Mouse (Mus musculus): ENCODE measurements around the gene Tmem59l. TPM values are rescaled to one million over a fixed set of nuclear protein-coding genes. Genes with fewer than 3 reads are reported as not detected.

Gene Tmem59l
- polyA plus RNA-seq, 1 experiment from 2014 or later = 151 TPM

GRCm38 (mm10) chr8:70468733-70469132 lies 18.4 kb downstream of the Tmem59l start:
- Histone ChIP-seq H3K9me3 (replicated peaks; ENCODE audit: control insufficient read depth, low read length, poor library complexity, severe bottlenecking) (no peaks in the 10 kb centered on the region), H3K36me3 (ENCODE audit: control insufficient read depth, insufficient read depth, low read length) (no peaks in the 10 kb centered on the region), H3K4me3 (ENCODE audit: low read depth, low read length) (no peak overlapping the region), H3K9ac (ENCODE audit: low read depth, low read length) (no peak overlapping the region), H3K4me1 (ENCODE audit: control insufficient read depth, insufficient read depth, low read length) (no peaks in the 10 kb centered on the region), H3K4me2 (ENCODE audit: low read length) (no peak overlapping the region), H3K27ac (ENCODE audit: low read length) (no peak overlapping the region), H3K27me3 (ENCODE audit: control insufficient read depth, insufficient read depth, low read depth, low read length) (no peaks in the 10 kb centered on the region)
- 94% methylated on average over 4 of the region's 4 CpGs for WGBS
- no peak for ATAC-seq

- ATAC-seq = no peak
- H3K27me3 ChIP-seq (ENCODE audit: control insufficient read depth, insufficient read depth, low read depth, low read length) = no peaks in the 10 kb centered on the region
- WGBS = 60% methylated on average over 1 of the region's 1 CpGs
- no peaks in the 10 kb centered on the region for H3K4me1 ChIP-seq (ENCODE audit: control insufficient read depth, insufficient read depth, low read length)
- no peaks in the 10 kb centered on the region for H3K9me3 ChIP-seq (replicated peaks; ENCODE audit: control insufficient read depth, low read length, poor library complexity, severe bottlenecking)
- H3K4me3 ChIP-seq (ENCODE audit: low read depth, low read length) = no peak overlapping the region
- no peak overlapping the region for H3K27ac ChIP-seq (ENCODE audit: low read length)
- no peaks in the 10 kb centered on the region for H3K36me3 ChIP-seq (ENCODE audit: control insufficient read depth, insufficient read depth, low read length)
- H3K9ac ChIP-seq (ENCODE audit: low read depth, low read length) = no peak overlapping the region
- no peak overlapping the region for H3K4me2 ChIP-seq (ENCODE audit: low read length)
These were observed 19.3 kb downstream of the Tmem59l start for GRCm38 (mm10) chr8:70467907-70468306.

- Histone ChIP-seq H3K4me2 (ENCODE audit: low read length) (no peak overlapping the region), H3K36me3 (ENCODE audit: control insufficient read depth, insufficient read depth, low read length) (no peaks in the 10 kb centered on the region), H3K4me3 (ENCODE audit: low read depth, low read length) (no peak overlapping the region), H3K9ac (ENCODE audit: low read depth, low read length) (no peak overlapping the region), H3K9me3 (replicated peaks; ENCODE audit: control insufficient read depth, low read length, poor library complexity, severe bottlenecking) (no peaks in the 10 kb centered on the region), H3K27ac (ENCODE audit: low read length) (no peak overlapping the region), H3K4me1 (ENCODE audit: control insufficient read depth, insufficient read depth, low read length) (no peaks in the 10 kb centered on the region), H3K27me3 (ENCODE audit: control insufficient read depth, insufficient read depth, low read depth, low read length) (no peaks in the 10 kb centered on the region)
- no peak for ATAC-seq
- 87% methylated on average over 5 of the region's 5 CpGs for WGBS
These were observed 19.9 kb downstream of the Tmem59l start for GRCm38 (mm10) chr8:70467229-70467725.

GRCm38 (mm10) chr8:70466771-70467170 lies 20.4 kb downstream of the Tmem59l start:
- Histone ChIP-seq H3K4me2 (ENCODE audit: low read length) (no peak overlapping the region), H3K36me3 (ENCODE audit: control insufficient read depth, insufficient read depth, low read length) (no peaks in the 10 kb centered on the region), H3K27me3 (ENCODE audit: control insufficient read depth, insufficient read depth, low read depth, low read length) (no peaks in the 10 kb centered on the region), H3K9me3 (replicated peaks; ENCODE audit: control insufficient read depth, low read length, poor library complexity, severe bottlenecking) (no peaks in the 10 kb centered on the region), H3K27ac (ENCODE audit: low read length) (no peak overlapping the region), H3K9ac (ENCODE audit: low read depth, low read length) (no peak overlapping the region), H3K4me3 (ENCODE audit: low read depth, low read length) (no peak overlapping the region), H3K4me1 (ENCODE audit: control insufficient read depth, insufficient read depth, low read length) (no peaks in the 10 kb centered on the region)
- ATAC-seq = no peak
- WGBS = 74% methylated on average over 11 of the region's 11 CpGs

GRCm38 (mm10) chr8:70466305-70466704 lies 20.9 kb downstream of the Tmem59l start:
- Histone ChIP-seq H3K4me3 (ENCODE audit: low read depth, low read length) (no peak overlapping the region), H3K9me3 (replicated peaks; ENCODE audit: control insufficient read depth, low read length, poor library complexity, severe bottlenecking) (no peaks in the 10 kb centered on the region), H3K4me1 (ENCODE audit: control insufficient read depth, insufficient read depth, low read length) (no peaks in the 10 kb centered on the region), H3K27ac (ENCODE audit: low read length) (no peak overlapping the region), H3K27me3 (ENCODE audit: control insufficient read depth, insufficient read depth, low read depth, low read length) (no peaks in the 10 kb centered on the region), H3K36me3 (ENCODE audit: control insufficient read depth, insufficient read depth, low read length) (no peaks in the 10 kb centered on the region), H3K9ac (ENCODE audit: low read depth, low read length) (no peak overlapping the region), H3K4me2 (ENCODE audit: low read length) (no peak overlapping the region)
- WGBS = 85% methylated on average over 4 of the region's 4 CpGs
- no peak for ATAC-seq

- Histone ChIP-seq H3K27ac (ENCODE audit: low read length) (no peak overlapping the region), H3K4me1 (ENCODE audit: control insufficient read depth, insufficient read depth, low read length) (no peaks in the 10 kb centered on the region), H3K9me3 (replicated peaks; ENCODE audit: control insufficient read depth, low read length, poor library complexity, severe bottlenecking) (no peaks in the 10 kb centered on the region), H3K27me3 (ENCODE audit: control insufficient read depth, insufficient read depth, low read depth, low read length) (no peaks in the 10 kb centered on the region), H3K36me3 (ENCODE audit: control insufficient read depth, insufficient read depth, low read length) (no peaks in the 10 kb centered on the region), H3K4me3 (ENCODE audit: low read depth, low read length) (no peak overlapping the region), H3K4me2 (ENCODE audit: low read length) (no peak overlapping the region), H3K9ac (ENCODE audit: low read depth, low read length) (no peak overlapping the region)
- ATAC-seq = no peak
- WGBS = 93% methylated on average over 4 of the region's 4 CpGs
These were observed 21.5 kb downstream of the Tmem59l start for GRCm38 (mm10) chr8:70465701-70466100.

- H3K4me1 ChIP-seq (ENCODE audit: control insufficient read depth, insufficient read depth, low read length) = no peaks in the 10 kb centered on the region
- H3K27me3 ChIP-seq (ENCODE audit: control insufficient read depth, insufficient read depth, low read depth, low read length) = no peaks in the 10 kb centered on the region
- ATAC-seq = no peak
- no peak overlapping the region for H3K9ac ChIP-seq (ENCODE audit: low read depth, low read length)
- no peaks in the 10 kb centered on the region for H3K9me3 ChIP-seq (replicated peaks; ENCODE audit: control insufficient read depth, low read length, poor library complexity, severe bottlenecking)
- H3K36me3 ChIP-seq (ENCODE audit: control insufficient read depth, insufficient read depth, low read length) = no peaks in the 10 kb centered on the region
- WGBS = 86% methylated on average over 6 of the region's 6 CpGs
- no peak overlapping the region for H3K4me2 ChIP-seq (ENCODE audit: low read length)
- no peak overlapping the region for H3K4me3 ChIP-seq (ENCODE audit: low read depth, low read length)
- no peak overlapping the region for H3K27ac ChIP-seq (ENCODE audit: low read length)
These were observed 23.0 kb downstream of the Tmem59l start for GRCm38 (mm10) chr8:70464162-70464561.

- Histone ChIP-seq H3K9ac (ENCODE audit: low read depth, low read length) (no peak overlapping the region), H3K4me3 (ENCODE audit: low read depth, low read length) (no peak overlapping the region), H3K9me3 (replicated peaks; ENCODE audit: control insufficient read depth, low read length, poor library complexity, severe bottlenecking) (no peaks in the 10 kb centered on the region), H3K4me2 (ENCODE audit: low read length) (no peak overlapping the region), H3K27me3 (ENCODE audit: control insufficient read depth, insufficient read depth, low read depth, low read length) (no peaks in the 10 kb centered on the region), H3K4me1 (ENCODE audit: control insufficient read depth, insufficient read depth, low read length) (no peaks in the 10 kb centered on the region), H3K36me3 (ENCODE audit: control insufficient read depth, insufficient read depth, low read length) (no peaks in the 10 kb centered on the region), H3K27ac (ENCODE audit: low read length) (no peak overlapping the region)
- no peak for ATAC-seq
- WGBS = 54% methylated on average over 4 of the region's 4 CpGs
These were observed 23.9 kb downstream of the Tmem59l start for GRCm38 (mm10) chr8:70463306-70463705.

- H3K4me3 ChIP-seq (ENCODE audit: low read depth, low read length) = no peak overlapping the region
- ATAC-seq = no peak
These were observed 24.7 kb downstream of the Tmem59l start for GRCm38 (mm10) chr8:70462516-70462813.

More at GRCm38 (mm10) chr8:70462516-70462813, 24.7 kb downstream of the Tmem59l start:
- WGBS = 96% methylated on average over 8 of the region's 8 CpGs
- Histone ChIP-seq H3K9ac (ENCODE audit: low read depth, low read length) (no peak overlapping the region), H3K27me3 (ENCODE audit: control insufficient read depth, insufficient read depth, low read depth, low read length) (no peaks in the 10 kb centered on the region), H3K4me1 (ENCODE audit: control insufficient read depth, insufficient read depth, low read length) (no peaks in the 10 kb centered on the region), H3K4me2 (ENCODE audit: low read length) (no peak overlapping the region), H3K36me3 (ENCODE audit: control insufficient read depth, insufficient read depth, low read length) (no peaks in the 10 kb centered on the region), H3K9me3 (replicated peaks; ENCODE audit: control insufficient read depth, low read length, poor library complexity, severe bottlenecking) (no peaks in the 10 kb centered on the region), H3K27ac (ENCODE audit: low read length) (no peak overlapping the region)
